Comparison of ENCODE assay signal across 19 mouse cellular contexts in genomic region chr19:14520098-14520802, GRCm38 (mm10).
"Had no signal": no experiment of that assay in that cellular context is flagged by ENCODE, and none has a peak within 500 bp of the region (broad histone marks: within the 10 kb centered on the region; RNA-seq: fewer than 3 reads in every experiment).

No protein-coding gene starts in this region.

- H3K4me3 ChIP-seq: lung, embryonic 15.5 days; megakaryocyte, embryonic 14.5 days; midbrain, embryonic 13.5 days; midbrain, embryonic 15.5 days; neural tube, embryonic 12.5 days had no signal

- H3K36me3 ChIP-seq: lung, embryonic 15.5 days; midbrain, embryonic 15.5 days had no signal

- H3K27me3 ChIP-seq: lung, embryonic 15.5 days; megakaryocyte, embryonic 14.5 days; midbrain, embryonic 15.5 days; neural tube, embryonic 12.5 days had no signal

- H3K9ac ChIP-seq: liver, postnatal 0 days; lung, embryonic 15.5 days; midbrain, embryonic 13.5 days; midbrain, embryonic 15.5 days; neural tube, embryonic 12.5 days had no signal

- H3K4me2 ChIP-seq: lung, embryonic 15.5 days; midbrain, embryonic 11.5 days; midbrain, embryonic 13.5 days; midbrain, embryonic 15.5 days; neural tube, embryonic 12.5 days had no signal

- DNase-seq: liver, postnatal 0 days; lung, adult 2 months; lung, postnatal 14 days; lung, postnatal 36 days; retina, postnatal 1 day; right cerebral cortex, adult 18-20 months; right cerebral cortex, postnatal 25 days; right cerebral cortex, postnatal 4 days; spleen, adult 18-20 months; thymus, adult 18-20 months; thymus, postnatal 14 days; thymus, postnatal 36 days had no signal

- H3K9me3 ChIP-seq: lung, embryonic 15.5 days; megakaryocyte, embryonic 14.5 days; midbrain, embryonic 13.5 days; midbrain, embryonic 15.5 days; neural tube, embryonic 12.5 days had no signal

- H3K27ac ChIP-seq: lung, embryonic 15.5 days; macrophage; midbrain, embryonic 13.5 days; midbrain, embryonic 15.5 days; neural tube, embryonic 12.5 days had no signal

- H3K4me1 ChIP-seq: lung, embryonic 15.5 days; neural tube, embryonic 12.5 days had no signal
